Mouse (Mus musculus): ENCODE data around the gene Meis1.

- TF ChIP-seq POLR2A (IDR thresholded peaks at IDR 0.05; ENCODE audit: borderline replicate concordance, extremely low read depth, low read depth, low read length) (no peak), CTCF (IDR thresholded peaks at IDR 0.05; ENCODE audit: insufficient read depth, low read length) (no peak)
These were observed 3.8 kb upstream of the Meis1 start for GRCm38 (mm10) chr11:19022576-19022975.

Data from lung, adult 2 months (tissue).